Mouse (Mus musculus): ENCODE measurements around the gene Ntn4.

DNA sequence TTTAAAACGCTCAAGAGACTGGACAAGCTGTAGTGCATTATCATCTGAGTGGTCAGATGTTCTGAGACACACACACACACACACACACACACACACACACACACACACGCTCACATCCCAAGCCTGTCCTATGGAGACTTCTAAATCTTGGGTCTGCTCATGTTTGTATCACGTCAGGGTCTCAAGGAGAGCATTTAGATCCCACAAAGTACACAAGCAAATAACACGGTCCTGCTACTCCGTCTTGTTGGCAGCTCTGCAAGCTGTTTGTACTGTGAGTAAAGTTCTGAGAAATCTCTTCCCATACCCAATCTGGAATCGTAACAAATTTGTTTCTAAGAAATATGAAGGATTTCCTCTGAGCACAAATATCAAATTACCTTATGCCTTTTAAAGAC lies 67.6 kb downstream of the Ntn4 start:
- TF ChIP-seq CTCF (IDR thresholded peaks at IDR 0.05) (no peak), POLR2A (IDR thresholded peaks at IDR 0.05; ENCODE audit: insufficient read depth, low read depth, low read length) (no peak)
